Mouse (Mus musculus) lung, postnatal 25 days (tissue): ENCODE results near the gene Asb3.

Source experiments
- DNase-seq: peaks from one replicate; pipeline ENCODE4 v3.0.0; 2022; ENCODE audit warnings: low spot score

Asb3 gene

GRCm38 (mm10) chr11:30885171-30885871 lies at the start of gene Asb3, which contains the start of gene Gpr75:
Gene Asb3 (plus strand): TSS chr11:30885416.
Gene Gpr75 (plus strand): TSS chr11:30885358.
- peak; percentile 23 for DNase-seq

GRCm38 (mm10) chr11:30838793-30839192 lies 46.4 kb upstream of the Asb3 start:
- no peak for DNase-seq

GRCm38 (mm10) chr11:30844355-30844754 lies 40.9 kb upstream of the Asb3 start:
- DNase-seq: no peak

- DNase-seq: peak; percentile 1
Measured at GRCm38 (mm10) chr11:30872425-30872824, 12.8 kb upstream of the Asb3 start.

- DNase-seq: no peak
Measured at GRCm38 (mm10) chr11:30888153-30888552, 2.9 kb downstream of the Asb3 start.

GRCm38 (mm10) chr11:30896201-30896600 lies 11.0 kb downstream of the Asb3 start:
- DNase-seq: no peak

- DNase-seq: no peak
Measured at GRCm38 (mm10) chr11:30899312-30899711, 14.1 kb downstream of the Asb3 start.

- DNase-seq: no peak
Measured at GRCm38 (mm10) chr11:30912311-30912710, 27.1 kb downstream of the Asb3 start.

GRCm38 (mm10) chr11:30920641-30921040 lies 35.4 kb downstream of the Asb3 start:
- DNase-seq: no peak

- DNase-seq: no peak
Measured at GRCm38 (mm10) chr11:30923283-30923682, 38.1 kb downstream of the Asb3 start.

GRCm38 (mm10) chr11:30928079-30928478 lies 42.9 kb downstream of the Asb3 start:
- no peak for DNase-seq

GRCm38 (mm10) chr11:30928498-30928897 lies 43.3 kb downstream of the Asb3 start:
- no peak for DNase-seq

- no peak for DNase-seq
Measured at GRCm38 (mm10) chr11:30943522-30943921, 58.3 kb downstream of the Asb3 start.

GRCm38 (mm10) chr11:30952829-30953228 lies 67.6 kb downstream of the Asb3 start:
- no peak for DNase-seq

GRCm38 (mm10) chr11:30953469-30954154 lies 68.4 kb downstream of the Asb3 start:
- DNase-seq: peak; percentile 16

- peak; percentile 88 for DNase-seq
Measured at GRCm38 (mm10) chr11:30954279-30954725, 69.1 kb downstream of the Asb3 start, which contains the start of gene Erlec1. Gene Erlec1 (minus strand): TSS chr11:30954335.

- no peak for DNase-seq
Measured at GRCm38 (mm10) chr11:30985237-30985636, 100.0 kb downstream of the Asb3 start.

- DNase-seq: peak; percentile 81
Measured at GRCm38 (mm10) chr11:30985877-30986624, 100.8 kb downstream of the Asb3 start, which contains the start of gene Chac2. Gene Chac2 (minus strand): TSS chr11:30986350.

GRCm38 (mm10) chr11:30986625-30987017 lies 101.4 kb downstream of the Asb3 start:
- DNase-seq: no peak

GRCm38 (mm10) chr11:30996670-30997069 lies 111.5 kb downstream of the Asb3 start:
- no peak for DNase-seq

- DNase-seq: no peak
Measured at GRCm38 (mm10) chr11:30998199-30998598, 113.0 kb downstream of the Asb3 start.

- DNase-seq: no peak
Measured at GRCm38 (mm10) chr11:30998704-30999103, 113.5 kb downstream of the Asb3 start.

- DNase-seq: no peak
Measured at GRCm38 (mm10) chr11:31000028-31000427, 114.8 kb downstream of the Asb3 start.
